9 mouse cellular contexts compared by ENCODE assay signal in the genomic region with DNA sequence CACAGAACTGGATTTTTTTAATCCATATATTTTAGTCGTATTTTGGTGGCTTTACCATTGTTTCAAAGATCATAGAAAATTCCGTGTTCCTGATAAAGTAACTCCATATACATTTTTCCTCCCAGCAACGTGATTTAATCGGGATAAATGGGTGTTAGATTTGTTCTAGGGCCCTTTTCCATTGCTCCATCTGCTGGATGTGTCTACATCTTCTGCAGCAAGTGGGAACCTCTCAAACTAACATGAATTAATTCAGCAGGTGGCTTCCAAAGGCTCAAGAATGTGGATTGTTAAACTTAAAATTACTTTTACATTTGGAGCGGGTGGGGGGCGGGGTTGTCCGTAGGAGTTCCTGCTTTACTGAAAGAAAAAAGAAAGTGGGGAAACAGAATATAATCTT.
DNase-seq lines count a peak whose midpoint lies in the region; ATAC-seq and TF ChIP-seq lines count a peak whose summit lies in the region.
"Had no signal": no experiment of that assay in that cellular context is flagged by ENCODE, and none has a peak within 500 bp of the region (broad histone marks: within the 10 kb centered on the region; RNA-seq: fewer than 3 reads in every experiment).

No protein-coding gene starts in this region.

- no peak for TF ChIP-seq CTCF in gastrocnemius, adult 2 months (IDR thresholded peaks at IDR 0.05)

- H3K27ac ChIP-seq in kidney, embryonic 14.5 days (ENCODE audit: low read depth, low read length), result no peak overlapping the region
- no peak overlapping the region for H3K27ac ChIP-seq in embryonic facial prominence, embryonic 12.5 days
- peak overlapping the region; percentile 86; the same call in 1 of the 2 replicates for H3K27ac ChIP-seq in hindbrain, embryonic 15.5 days (replicated peaks)
- no peak overlapping the region; the same call in 1 of the 2 replicates for H3K27ac ChIP-seq in midbrain, embryonic 16.5 days (ENCODE audit: low read length)
- H3K27ac ChIP-seq in gastrocnemius, adult 2 months, result no peak overlapping the region

- intact Hi-C loops in left cerebral cortex, postnatal 36 days (cut with DNase I), result loop anchor here (5.0 kb wide), 1 partner anchor 597 kb away; no protein-coding TSS in a partner anchor
- intact Hi-C loops in gastrocnemius, adult 2 months (cut with DNase I), result no loop called here

- peak overlapping the region; percentile 61 for H3K4me3 ChIP-seq in kidney, embryonic 14.5 days (ENCODE audit: low read length)
- peak overlapping the region; percentile 65 for H3K4me3 ChIP-seq in embryonic facial prominence, embryonic 12.5 days
- H3K4me3 ChIP-seq in hindbrain, embryonic 15.5 days, result peak overlapping the region; percentile 75
- peak overlapping the region; percentile 83 for H3K4me3 ChIP-seq in midbrain, embryonic 16.5 days (ENCODE audit: low read depth, low read length)
- no peak overlapping the region for H3K4me3 ChIP-seq in gastrocnemius, adult 2 months

- ATAC-seq in kidney, embryonic 14.5 days (ENCODE audit: low FRiP score, low TSS enrichment), result no peak
- no peak for ATAC-seq in embryonic facial prominence, embryonic 12.5 days (ENCODE audit: insufficient number of reproducible peaks, insufficient read depth, low FRiP score, low TSS enrichment)
- no peak for ATAC-seq in hindbrain, embryonic 15.5 days (ENCODE audit: low FRiP score, low read depth)
- ATAC-seq in midbrain, embryonic 16.5 days, result no peak

- H3K36me3 ChIP-seq in kidney, embryonic 14.5 days (ENCODE audit: control insufficient read depth, insufficient read depth, low read length), result no peaks in the 10 kb centered on the region
- H3K36me3 ChIP-seq in embryonic facial prominence, embryonic 12.5 days, result no peaks in the 10 kb centered on the region
- H3K36me3 ChIP-seq in hindbrain, embryonic 15.5 days, result no peaks in the 10 kb centered on the region
- H3K36me3 ChIP-seq in midbrain, embryonic 16.5 days (ENCODE audit: control insufficient read depth, insufficient read depth, low read length), result no peaks in the 10 kb centered on the region

- H3K9ac ChIP-seq in kidney, embryonic 14.5 days (ENCODE audit: low read depth, low read length), result no peak overlapping the region
- no peak overlapping the region; the same call in 1 of the 2 replicates for H3K9ac ChIP-seq in embryonic facial prominence, embryonic 12.5 days
- H3K9ac ChIP-seq in hindbrain, embryonic 15.5 days, result peak overlapping the region; percentile 67
- H3K9ac ChIP-seq in midbrain, embryonic 16.5 days (ENCODE audit: low read depth, low read length), result peak overlapping the region; percentile 70

- no peak for DNase-seq in kidney, postnatal 4 days
- DNase-seq in thymus, postnatal 36 days, result no peak
- DNase-seq in left cerebral cortex, postnatal 36 days (ENCODE audit: low spot score in 2 of 2), result no peak
- no peak for DNase-seq in gastrocnemius, adult 2 months
- DNase-seq: adrenal gland, adult 8-10 months had no signal

- peak overlapping the region; percentile 97 for H3K4me2 ChIP-seq in kidney, embryonic 14.5 days (replicated peaks; ENCODE audit: low read depth, low read length)
- H3K4me2 ChIP-seq in embryonic facial prominence, embryonic 12.5 days (replicated peaks), result peak overlapping the region; percentile 100
- peak overlapping the region; percentile 97 for H3K4me2 ChIP-seq in hindbrain, embryonic 15.5 days
- H3K4me2 ChIP-seq in midbrain, embryonic 16.5 days (ENCODE audit: low read length), result peak overlapping the region; percentile 87

- H3K9me3 ChIP-seq in kidney, embryonic 14.5 days (ENCODE audit: control insufficient read depth, low read length), result no peaks in the 10 kb centered on the region; the same call in 1 of the 2 replicates
- H3K9me3 ChIP-seq in embryonic facial prominence, embryonic 12.5 days, result no peaks in the 10 kb centered on the region
- H3K9me3 ChIP-seq in hindbrain, embryonic 15.5 days, result no peaks in the 10 kb centered on the region
- H3K9me3 ChIP-seq in midbrain, embryonic 16.5 days (replicated peaks; ENCODE audit: control insufficient read depth, low read length, poor library complexity, severe bottlenecking), result no peaks in the 10 kb centered on the region

- no peaks in the 10 kb centered on the region for H3K4me1 ChIP-seq in kidney, embryonic 14.5 days (ENCODE audit: control insufficient read depth, insufficient read depth, low read length)
- H3K4me1 ChIP-seq in embryonic facial prominence, embryonic 12.5 days, result peaks cover 4% of the 10 kb centered on the region; the same call in 1 of the 2 replicates
- H3K4me1 ChIP-seq in hindbrain, embryonic 15.5 days (replicated peaks), result peaks cover 7% of the 10 kb centered on the region
- no peaks in the 10 kb centered on the region for H3K4me1 ChIP-seq in midbrain, embryonic 16.5 days (ENCODE audit: control insufficient read depth, insufficient read depth, low read length)

- H3K27me3 ChIP-seq in kidney, embryonic 14.5 days (ENCODE audit: control insufficient read depth, insufficient read depth, low read length), result peaks cover 19% of the 10 kb centered on the region
- H3K27me3 ChIP-seq in embryonic facial prominence, embryonic 12.5 days, result peaks cover 33% of the 10 kb centered on the region
- no peaks in the 10 kb centered on the region for H3K27me3 ChIP-seq in hindbrain, embryonic 15.5 days
- no peaks in the 10 kb centered on the region for H3K27me3 ChIP-seq in midbrain, embryonic 16.5 days (ENCODE audit: control insufficient read depth, insufficient read depth, low read depth, low read length)

- 17% methylated on average over 7 of the region's 7 CpGs for WGBS in kidney, embryonic 14.5 days
- 16% methylated on average over 7 of the region's 7 CpGs for WGBS in embryonic facial prominence, embryonic 12.5 days
- WGBS in hindbrain, embryonic 15.5 days, result 17% methylated on average over 7 of the region's 7 CpGs
- WGBS in midbrain, embryonic 16.5 days, result 11% methylated on average over 7 of the region's 7 CpGs

Comparison
In these comparisons a context has a peak if more than half of its experiments do, and no peak if none do; other contexts are left out.
1. H3K9ac ChIP-seq: peak in hindbrain, embryonic 15.5 days (single experiment) and midbrain, embryonic 16.5 days (single experiment); none in kidney, embryonic 14.5 days (single experiment) and embryonic facial prominence, embryonic 12.5 days (single experiment).
2. Peak in every context shown above with its lines, with median percentiles within 50 percentile points of each other: H3K4me2 ChIP-seq.